Mouse (Mus musculus): ENCODE data around the gene Kirrel3.
A peak's percentile ranks its signal among the peaks of the same experiment; 100 is the strongest.

Kirrel3 gene

DNA sequence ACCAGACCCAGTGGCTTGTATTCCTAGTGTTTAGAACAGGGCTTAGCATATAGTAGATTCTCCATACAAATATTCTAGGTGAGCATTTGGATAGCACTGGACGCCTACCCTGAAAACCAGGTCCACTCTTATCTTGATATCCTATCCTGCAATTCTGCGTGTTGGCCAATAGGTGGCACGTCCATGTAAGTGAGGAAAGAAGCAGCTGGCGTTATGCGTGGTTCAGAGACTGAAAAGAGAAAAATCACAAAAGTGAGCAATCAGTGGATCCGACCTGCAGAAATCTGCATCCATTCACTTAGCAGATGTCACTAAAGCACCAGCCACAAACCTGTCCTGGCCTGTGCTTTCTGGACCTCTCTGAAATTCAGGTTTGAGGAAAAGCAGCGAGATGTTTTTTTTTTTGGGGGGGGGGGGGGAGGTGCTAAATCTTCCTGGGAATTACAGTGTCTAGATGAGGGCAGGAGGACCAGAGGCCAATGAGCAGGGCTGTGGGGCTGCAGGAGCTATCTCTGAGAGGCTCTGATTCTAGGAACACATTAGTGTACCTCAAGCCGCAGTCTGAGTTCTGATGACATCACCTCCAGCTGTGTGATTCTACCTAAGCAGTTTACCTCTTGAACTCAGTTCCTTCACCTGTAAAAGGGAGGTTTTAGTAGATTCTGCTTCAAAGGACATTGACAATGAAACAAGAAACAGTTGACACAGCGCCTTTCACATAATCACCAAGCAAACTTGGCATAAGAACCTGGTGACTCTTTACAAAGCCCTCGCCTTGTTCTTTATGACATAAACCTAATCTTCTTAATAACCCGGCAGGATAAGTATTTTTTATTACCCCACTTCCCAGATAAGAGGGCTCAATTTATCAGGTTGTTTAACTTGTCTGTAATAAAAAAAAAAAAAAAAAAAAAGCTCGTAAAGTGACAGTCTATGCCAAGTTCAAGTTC, 498.1 kb downstream of the Kirrel3 start:
- DNase-seq (ENCODE audit: low spot score in 2 of 2) = no peak

DNA sequence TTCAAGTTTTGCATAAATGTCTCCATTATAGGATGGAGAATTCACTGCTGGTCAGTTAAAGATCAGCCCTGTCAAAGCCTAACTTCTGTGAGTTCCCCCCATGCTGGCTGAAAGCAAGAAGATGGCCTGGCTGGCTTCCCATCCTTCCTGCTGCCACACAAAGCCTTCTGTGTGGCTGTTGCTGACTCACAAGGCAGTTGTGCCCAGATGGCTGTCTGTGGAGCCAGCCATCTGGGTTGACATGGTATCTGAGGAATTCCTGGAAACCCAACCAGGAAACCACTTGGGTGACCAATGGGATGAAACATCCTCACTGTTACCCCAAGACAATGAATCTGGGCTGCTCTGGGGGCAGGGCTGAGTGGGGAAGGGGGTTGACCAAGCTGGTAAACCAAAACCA, 500.5 kb downstream of the Kirrel3 start:
- no peak for DNase-seq (ENCODE audit: low spot score in 2 of 2)

DNA sequence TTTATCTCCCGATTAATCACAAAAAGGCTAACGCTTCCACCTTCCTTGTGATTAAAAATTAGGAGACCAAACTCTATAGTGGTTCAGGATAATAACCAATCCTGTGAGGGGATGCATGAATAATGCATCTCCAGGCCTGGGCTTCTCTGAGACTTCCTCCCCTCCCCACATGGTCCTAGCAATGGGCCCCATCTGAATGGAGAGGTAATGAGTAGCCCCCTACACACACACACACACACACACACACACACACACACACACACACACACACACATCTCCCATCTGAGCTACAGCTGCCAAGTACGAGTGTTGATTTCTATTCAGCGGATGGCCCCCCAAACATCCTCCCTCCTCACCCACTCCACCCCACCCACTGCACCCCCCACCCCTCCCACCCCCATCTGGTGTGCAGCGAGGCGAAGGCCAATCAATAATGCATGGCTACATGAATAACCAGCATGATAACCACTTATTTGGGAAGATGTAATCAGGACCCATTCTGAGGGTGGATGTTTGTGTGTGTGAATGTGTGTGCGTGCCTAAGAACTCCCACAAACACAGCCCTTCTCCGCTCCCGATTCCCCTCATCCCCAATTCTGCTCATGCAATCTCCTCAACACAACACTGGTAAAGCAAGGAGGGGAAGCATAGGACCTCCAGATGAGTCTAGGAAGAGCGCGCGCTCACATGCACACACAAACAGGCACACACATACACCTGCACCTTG, 501.9 kb downstream of the Kirrel3 start:
- DNase-seq (ENCODE audit: low spot score in 2 of 2) = no peak

GRCm38 (mm10) chr9:34988683-34989082, 503.0 kb downstream of the Kirrel3 start:
- no peak for DNase-seq (ENCODE audit: low spot score in 2 of 2)

GRCm38 (mm10) chr9:34992201-34992600, 506.5 kb downstream of the Kirrel3 start:
- DNase-seq (ENCODE audit: low spot score in 2 of 2) = no peak

DNA sequence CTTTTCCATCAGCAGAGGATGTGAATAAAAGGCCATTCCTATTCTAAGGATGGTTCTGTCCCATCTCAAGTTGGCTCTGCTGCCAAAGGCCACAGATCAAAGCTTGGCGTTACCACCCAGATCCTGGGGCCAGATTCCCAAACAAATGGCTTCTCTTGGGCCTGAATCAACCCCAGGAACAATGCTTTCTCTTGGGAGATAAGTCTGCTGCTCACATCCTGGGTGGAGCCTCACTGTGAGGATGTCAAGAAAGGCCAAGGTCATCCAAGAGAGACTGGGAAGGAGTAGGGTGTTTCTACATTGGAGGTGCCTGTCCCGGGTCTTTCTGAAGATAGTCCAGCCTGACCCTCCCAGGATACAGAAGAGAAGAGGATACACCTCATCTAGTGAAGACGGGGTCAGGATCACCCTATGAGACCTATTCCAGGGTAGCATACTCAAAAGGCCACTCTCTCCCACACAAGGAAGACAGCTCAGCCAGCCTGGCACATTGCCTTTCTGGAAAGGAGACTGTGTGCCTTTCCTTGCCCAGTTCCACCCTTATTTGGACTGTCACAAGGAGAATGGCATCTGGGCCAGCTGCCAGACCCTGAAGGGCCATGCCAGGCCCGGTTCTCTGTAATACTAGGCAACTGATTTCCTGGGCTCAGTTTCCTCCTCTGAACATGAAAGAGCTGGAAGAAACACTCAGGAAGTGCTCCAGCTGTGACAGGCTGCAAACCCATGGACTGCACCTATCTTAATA, 507.9 kb downstream of the Kirrel3 start:
- DNase-seq (ENCODE audit: low spot score in 2 of 2) = no peak

- DNase-seq (ENCODE audit: low spot score in 2 of 2) = no peak
Observed at GRCm38 (mm10) chr9:34995078-34995477, 509.4 kb downstream of the Kirrel3 start.

- no peak for DNase-seq (ENCODE audit: low spot score in 2 of 2)
Observed at GRCm38 (mm10) chr9:34995660-34996378, 510.1 kb downstream of the Kirrel3 start.

- DNase-seq (ENCODE audit: low spot score in 2 of 2) = no peak
Observed at GRCm38 (mm10) chr9:34997880-34998865, 512.5 kb downstream of the Kirrel3 start.

GRCm38 (mm10) chr9:35004113-35004512, 518.4 kb downstream of the Kirrel3 start:
- no peak for DNase-seq (ENCODE audit: low spot score in 2 of 2)

GRCm38 (mm10) chr9:35007697-35008341, 522.1 kb downstream of the Kirrel3 start:
- no peak for DNase-seq (ENCODE audit: low spot score in 2 of 2)

DNA sequence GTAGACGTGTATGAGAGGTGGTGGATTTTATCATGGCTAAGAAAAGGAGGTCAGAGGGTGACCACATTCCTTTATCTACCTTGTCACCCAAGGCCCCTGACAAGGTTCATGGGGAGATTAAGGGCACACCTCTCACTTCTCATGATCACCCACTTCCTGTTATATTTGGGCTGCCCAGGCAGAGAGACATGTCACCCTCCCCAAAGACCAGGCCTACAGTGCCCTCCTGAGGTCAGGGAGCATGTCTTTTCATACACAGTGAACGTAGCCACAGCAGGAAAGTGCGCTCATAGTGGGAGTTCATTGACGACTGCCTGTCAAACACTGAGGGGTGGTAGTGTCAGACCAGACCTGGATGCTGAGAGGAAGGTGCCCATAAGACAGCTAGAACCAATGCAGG, 531.1 kb downstream of the Kirrel3 start:
- peak in 1 of 2 experiments; percentile 25 for DNase-seq (ENCODE audit: low spot score in 2 of 2)

- DNase-seq (ENCODE audit: low spot score in 2 of 2) = no peak
Observed at GRCm38 (mm10) chr9:35017563-35017962, 531.9 kb downstream of the Kirrel3 start.

- DNase-seq (ENCODE audit: low spot score in 2 of 2) = no peak
Observed at GRCm38 (mm10) chr9:35018056-35018455, 532.4 kb downstream of the Kirrel3 start.

DNA sequence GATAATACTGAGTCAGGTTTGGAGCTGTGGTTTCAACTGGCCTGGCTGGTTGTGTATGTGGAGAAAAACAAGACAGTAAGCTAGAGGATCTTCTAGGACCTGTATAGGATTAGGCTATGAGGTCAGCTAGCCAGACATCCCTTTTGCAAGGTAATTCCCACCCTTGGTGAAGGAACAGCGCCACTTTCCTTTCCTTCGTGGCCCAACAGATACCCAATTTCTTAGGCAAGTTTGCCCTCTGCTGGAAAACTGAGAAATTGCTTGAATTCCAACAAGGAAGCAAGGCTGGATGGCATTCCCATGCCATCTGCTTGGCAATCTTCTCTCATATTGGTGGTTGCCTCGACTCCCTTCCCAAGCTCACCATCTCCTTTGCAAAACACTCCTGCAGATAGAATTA, 533.7 kb downstream of the Kirrel3 start:
- DNase-seq (ENCODE audit: low spot score in 2 of 2) = no peak

GRCm38 (mm10) chr9:35020015-35020653, 534.4 kb downstream of the Kirrel3 start:
- DNase-seq (ENCODE audit: low spot score in 2 of 2) = no peak

GRCm38 (mm10) chr9:35021744-35022143, 536.0 kb downstream of the Kirrel3 start:
- no peak for DNase-seq (ENCODE audit: low spot score in 2 of 2)

- no peak for DNase-seq (ENCODE audit: low spot score in 2 of 2)
Observed at GRCm38 (mm10) chr9:35024591-35025496, 539.1 kb downstream of the Kirrel3 start.

All from spleen, postnatal 4 days (tissue).